Mouse (Mus musculus) adipocyte (in vitro differentiated cells): ENCODE results near the gene Gapdh.
A peak's percentile ranks its signal among the peaks of the same experiment; 100 is the strongest.

Experiments
- DNase-seq: peaks from one replicate; pipeline ENCODE4 v3.0.0-alpha.2; 2016; ENCODE audit warnings: low spot score

Gene Gapdh

DNA sequence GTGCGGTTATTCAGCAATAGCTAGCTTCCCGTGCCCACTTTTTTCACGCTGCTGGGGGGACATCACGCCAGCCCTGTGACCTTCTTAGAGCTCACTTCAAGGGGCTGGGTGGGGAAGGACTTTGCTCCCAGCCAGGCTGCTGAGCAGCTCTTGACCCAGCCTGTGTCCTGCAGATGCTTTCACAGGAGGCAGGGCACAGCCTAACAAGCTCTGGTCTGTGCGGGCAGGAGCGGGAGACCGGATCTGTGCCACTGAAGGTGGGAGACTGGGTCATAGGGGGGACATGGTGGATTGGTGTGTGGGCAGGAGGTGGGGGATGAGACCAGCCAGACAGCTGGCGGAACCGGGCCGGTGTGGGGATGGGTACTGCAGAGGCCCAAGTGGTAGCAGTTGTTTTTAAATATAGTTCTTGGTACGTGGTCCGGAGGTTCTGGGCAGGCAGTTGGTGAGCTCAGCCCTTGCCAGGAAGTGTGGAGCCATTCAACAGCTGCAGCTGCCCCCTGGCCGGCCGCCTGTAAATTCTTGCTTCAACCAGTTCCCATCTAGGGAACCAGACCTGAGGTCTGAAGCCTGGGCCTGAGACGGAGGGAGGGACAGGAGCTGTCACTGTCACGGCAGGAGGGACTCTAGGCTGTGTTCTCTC is 17.2 kb downstream of the Gapdh start:
- DNase-seq = peak; percentile 51

- DNase-seq = no peak
These were observed 17.9 kb downstream of the Gapdh start for GRCm38 (mm10) chr6:125148251-125148925.

DNA sequence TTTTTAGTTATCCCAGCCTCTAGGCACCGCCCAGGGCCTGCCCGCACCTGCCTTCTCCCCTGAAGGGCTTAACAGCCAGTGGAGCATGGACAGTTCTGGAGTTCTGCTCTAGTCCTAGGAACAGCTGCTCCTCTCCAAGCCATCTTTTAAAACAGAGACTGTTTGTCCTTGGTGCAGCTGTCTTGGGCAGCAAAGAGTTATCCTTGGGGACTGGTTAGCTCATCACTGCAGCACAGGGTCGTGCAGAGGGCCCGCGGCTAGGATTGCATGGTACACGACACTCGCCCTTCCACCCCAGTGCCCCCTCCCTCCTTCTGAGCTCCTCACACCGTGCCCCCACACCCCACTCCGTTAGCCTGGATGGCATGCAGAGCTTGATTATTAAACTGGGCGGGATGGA is 18.9 kb downstream of the Gapdh start:
- DNase-seq = no peak

- peak; percentile 31 for DNase-seq
These were observed 19.5 kb downstream of the Gapdh start for GRCm38 (mm10) chr6:125146797-125147196.

DNA sequence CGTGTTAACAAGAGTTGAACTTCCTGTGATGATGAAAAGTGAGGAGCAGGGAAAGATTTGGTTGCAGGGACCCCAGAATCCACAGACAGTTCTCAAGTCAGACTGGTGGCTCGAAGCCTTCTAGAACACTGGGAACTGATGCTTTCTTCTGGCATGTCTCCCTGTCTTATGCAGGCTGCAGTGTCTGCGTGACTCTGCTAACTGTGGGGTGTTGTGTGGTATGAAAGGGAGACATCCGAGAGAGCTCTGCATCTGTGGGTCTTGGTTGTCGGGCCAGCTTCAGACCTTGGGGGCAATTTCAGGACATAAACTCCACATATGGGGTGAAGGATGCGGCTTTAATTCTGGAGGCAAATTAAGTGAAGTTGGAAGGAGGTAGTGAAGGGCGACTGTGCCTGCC is 20.1 kb downstream of the Gapdh start:
- no peak for DNase-seq

DNA sequence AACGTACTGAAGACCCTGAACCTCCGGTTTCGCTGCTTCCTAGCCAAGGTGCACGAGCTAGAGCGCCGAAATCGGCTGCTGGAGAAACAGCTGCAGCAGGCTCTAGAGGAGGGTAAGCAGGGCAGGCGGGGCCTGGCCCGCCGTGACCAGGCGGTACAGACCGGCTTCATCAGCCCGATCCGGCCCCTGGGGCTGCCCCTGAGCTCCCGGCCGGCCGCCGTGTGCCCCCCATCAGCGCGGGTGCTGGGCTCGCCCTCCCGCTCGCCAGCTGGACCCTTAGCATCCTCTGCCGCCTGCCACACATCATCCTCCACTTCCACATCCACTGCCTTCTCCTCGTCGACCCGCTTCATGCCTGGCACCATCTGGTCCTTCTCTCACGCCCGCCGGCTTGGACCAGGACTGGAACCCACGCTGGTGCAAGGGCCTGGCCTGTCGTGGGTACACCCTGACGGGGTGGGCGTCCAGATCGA is 20.8 kb downstream of the Gapdh start:
- peak; percentile 32 for DNase-seq

GRCm38 (mm10) chr6:125145001-125145400 is 21.3 kb downstream of the Gapdh start, which contains the start of gene Iffo1:
Iffo1 (plus strand) TSS chr6:125145241.
- peak; percentile 96 for DNase-seq

GRCm38 (mm10) chr6:125143904-125144303 is 22.4 kb downstream of the Gapdh start:
- DNase-seq = no peak

- peak; percentile 41 for DNase-seq
These were observed 23.1 kb downstream of the Gapdh start for GRCm38 (mm10) chr6:125143128-125143527.

DNA sequence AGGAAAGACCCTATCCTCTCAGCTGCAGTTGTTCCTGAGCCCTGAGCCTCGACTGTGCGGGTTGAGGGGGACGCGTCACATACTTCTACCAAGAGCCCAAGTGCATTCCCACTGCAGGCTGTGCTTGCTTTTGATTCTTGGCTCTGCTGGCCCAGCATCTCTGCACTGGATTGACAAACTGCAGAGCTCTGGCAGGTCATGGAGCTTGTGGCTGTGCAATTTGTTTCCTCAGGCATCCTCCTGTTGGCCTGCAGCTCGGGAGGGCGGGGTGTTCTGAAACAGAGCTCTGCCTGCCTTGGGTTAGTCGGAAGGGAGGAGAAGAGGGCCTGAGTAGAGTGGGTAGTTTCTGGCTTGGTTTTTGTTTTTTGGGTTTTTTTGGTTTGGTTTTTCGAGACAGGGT is 23.8 kb downstream of the Gapdh start:
- DNase-seq = peak; percentile 53

DNA sequence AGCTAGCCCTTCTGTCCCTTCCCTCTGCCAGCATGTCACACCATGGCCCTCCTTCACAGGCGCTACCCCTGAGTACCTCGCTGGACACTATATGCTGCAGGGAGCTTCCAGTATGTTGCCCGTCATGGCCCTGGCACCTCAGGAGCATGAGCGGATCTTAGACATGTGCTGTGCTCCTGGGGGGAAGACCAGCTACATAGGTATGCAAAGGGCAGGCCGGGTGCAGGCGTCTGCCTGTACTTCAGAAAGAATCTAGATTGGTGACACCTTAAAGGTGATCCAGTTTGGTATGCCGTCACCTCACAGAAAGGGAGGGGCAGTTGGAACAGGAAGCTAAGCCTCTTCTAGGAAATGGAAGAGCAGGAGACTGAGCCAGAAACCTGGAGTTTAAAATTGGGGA is 26.5 kb downstream of the Gapdh start:
- DNase-seq = no peak

- peak; percentile 46 for DNase-seq
These were observed 29.1 kb downstream of the Gapdh start for GRCm38 (mm10) chr6:125137002-125137671.

GRCm38 (mm10) chr6:125132470-125132869 is 33.8 kb downstream of the Gapdh start:
- peak; percentile 18 for DNase-seq

- DNase-seq = peak; percentile 97
These were observed 34.7 kb downstream of the Gapdh start, which contains the start of gene Nop2 for GRCm38 (mm10) chr6:125131302-125132156. Nop2 (plus strand) TSS chr6:125131909.

DNA sequence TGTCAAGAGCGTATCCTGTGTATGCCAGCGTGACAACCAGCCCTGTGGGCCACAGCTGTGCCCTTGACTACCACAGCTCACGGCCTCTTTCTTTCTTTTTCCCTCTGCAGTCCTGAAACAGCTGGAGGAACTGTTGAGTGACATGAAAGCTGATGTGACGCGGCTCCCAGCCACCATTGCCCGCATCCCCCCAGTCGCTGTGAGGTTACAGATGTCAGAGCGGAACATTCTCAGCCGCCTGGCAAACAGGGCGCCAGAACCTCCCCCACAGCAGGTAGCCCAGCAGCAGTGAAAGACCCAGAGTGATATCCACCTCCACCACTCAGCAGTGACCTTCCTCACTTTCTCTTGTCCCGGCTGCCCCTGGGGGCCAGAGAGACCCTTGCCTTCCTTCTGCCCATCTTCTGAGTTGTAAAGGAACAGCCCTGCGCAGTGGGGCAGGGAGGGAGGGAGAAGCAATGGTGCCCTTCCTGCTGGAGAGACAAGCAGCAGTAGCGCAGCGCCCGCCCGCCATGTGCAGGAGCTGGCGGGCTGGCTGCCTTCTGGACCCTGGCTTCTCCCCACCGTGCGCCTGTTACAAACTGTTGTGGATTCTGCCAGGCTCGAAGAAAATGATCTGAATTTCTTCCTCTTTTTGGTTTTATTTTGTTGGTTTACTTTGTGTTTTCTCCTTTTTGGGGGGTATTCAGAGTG is 36.4 kb downstream of the Gapdh start:
- no peak for DNase-seq

DNA sequence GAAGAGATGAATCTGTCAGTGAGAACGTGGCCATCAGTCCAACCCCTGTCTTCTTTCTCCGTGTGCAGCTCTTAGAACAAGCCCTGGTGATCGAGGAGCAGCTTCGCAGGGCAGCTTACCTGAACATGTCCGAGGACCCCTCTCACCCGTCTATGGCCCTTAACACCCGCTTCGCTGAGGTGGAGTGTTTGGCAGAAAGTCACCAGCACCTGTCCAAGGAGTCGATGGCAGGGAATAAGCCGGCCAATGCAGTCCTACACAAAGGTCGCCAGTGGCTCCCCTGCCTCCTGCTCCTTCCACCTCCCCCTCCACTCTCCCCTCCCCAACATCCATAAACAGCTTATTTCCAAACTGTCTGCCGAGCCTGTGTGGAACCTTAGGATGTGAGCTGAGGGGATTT is 37.5 kb downstream of the Gapdh start:
- no peak for DNase-seq

DNA sequence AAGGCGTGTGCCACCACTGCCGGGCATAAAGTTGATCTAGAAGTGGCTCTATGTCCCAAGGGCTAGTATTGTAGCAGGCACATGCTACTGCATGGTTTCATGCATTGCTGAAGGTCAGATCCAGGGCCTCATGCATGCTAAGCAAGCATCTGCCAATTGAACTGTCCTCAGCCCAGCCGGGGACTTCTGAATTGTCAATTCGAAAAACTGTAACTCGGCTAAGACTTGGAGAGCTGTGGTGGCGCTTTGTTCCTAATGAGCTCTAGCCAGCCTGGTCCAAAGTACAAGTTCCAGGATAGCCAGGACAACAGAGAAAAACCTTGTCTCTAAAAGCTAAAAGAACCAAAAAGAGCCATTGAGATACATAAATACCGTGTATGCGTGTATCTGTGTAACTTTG is 46.9 kb downstream of the Gapdh start:
- no peak for DNase-seq

DNA sequence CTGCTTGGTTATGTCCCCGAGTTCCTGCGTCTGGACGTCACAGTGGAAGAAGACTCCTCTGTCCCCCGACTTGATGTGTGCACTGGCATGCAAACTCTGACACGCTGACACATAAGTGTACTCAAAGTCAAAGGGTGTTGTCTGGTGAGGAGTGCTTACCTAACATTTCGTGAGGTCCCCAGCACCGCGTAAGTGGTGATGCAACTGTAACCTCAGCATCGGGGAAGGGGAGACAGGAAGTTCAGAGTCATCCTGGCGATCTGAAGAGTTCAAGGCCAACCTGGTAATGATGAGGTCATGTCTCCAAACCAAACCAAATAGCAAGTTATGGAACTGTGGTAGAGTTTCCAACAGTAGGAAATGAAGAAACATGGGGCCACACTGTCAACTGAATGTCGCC is 53.7 kb downstream of the Gapdh start:
- DNase-seq = no peak
